Mouse (Mus musculus) G1E (cell line): ENCODE data around the gene S100pbp.

Experiments used
- CTCF ChIP-seq: IDR thresholded peaks from 2 replicates; pipeline ENCODE4 v1.5.1; 2012; ENCODE audit warnings: low read depth, low read length, inconsistent platforms, mixed read lengths
- GATA1 ChIP-seq: IDR thresholded peaks from 2 replicates; pipeline ENCODE4 v1.6.1; 2012; ENCODE audit warnings: borderline replicate concordance, low read length, inconsistent platforms, mixed read lengths

DNA sequence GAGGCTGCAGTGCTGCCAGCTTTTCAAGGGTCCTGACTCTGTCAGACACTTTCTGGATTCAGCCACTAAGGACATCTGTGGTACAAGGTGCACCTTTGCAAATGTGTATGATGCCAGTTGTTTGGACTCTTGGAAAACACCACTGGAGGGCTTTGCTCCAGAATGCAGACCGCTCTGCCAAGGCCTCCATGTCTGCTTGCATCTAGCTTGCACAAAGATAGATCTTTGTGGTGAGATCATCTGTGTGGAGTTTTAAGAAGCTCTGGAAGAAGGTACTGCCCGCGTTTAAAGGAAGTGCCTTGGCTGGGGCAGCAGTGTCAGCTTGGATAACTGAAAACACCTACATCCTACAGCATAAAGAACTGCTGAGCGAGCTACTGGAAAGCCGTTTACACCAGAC is 46.0 kb downstream of the S100pbp start:
- TF ChIP-seq CTCF (no peak), GATA1 (no peak)
